Mouse (Mus musculus): ENCODE results near the gene BC004004. TPM values are rescaled to one million over a fixed set of nuclear protein-coding genes. Genes with fewer than 3 reads are reported as not detected.

Gene BC004004
- polyA plus RNA-seq (2014; fragmentation: Nextera tagmentation; extraction: Ambion mirVana) = 58.2 and 61.5 TPM in 2 replicates

DNA sequence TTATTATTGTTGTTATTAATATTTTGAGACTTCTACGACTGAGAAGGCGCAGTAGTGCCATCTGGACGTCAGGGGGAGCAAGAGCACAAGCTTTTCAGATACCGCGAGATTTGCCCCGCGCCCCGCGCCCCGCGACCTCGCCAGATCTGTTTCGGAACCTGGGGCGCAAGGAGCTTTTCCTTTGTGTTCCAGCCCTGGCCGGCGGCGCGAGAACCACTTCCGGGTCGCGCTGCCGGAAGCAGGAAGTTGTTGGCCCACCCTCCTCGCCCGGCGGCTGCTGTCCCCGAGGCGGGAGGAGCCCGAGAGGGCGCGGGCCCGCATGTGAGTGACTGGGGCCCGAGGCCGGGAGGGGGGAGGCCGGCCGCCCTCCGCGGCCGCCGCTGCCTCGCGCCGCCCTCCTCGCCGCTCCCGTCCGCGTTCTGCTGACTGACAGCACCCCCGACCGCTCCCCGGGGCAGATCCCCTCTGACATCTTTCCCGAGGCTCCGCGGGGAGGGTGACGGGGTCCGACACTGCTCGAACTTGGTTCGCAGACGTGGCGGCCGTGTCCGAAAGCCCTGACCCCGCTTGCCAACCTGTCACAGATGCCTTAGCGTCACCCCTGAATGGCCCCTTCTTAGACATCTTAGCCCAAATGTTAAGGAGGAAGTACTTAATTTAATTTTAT, at the start of gene BC004004:
Gene BC004004, plus strand, starts transcription at position 107 of the 667 bp plus-strand sequence.
- Histone ChIP-seq H3K27me3 (ENCODE audit: control insufficient read depth, insufficient read depth, low read length) (no peaks in the 10 kb centered on the region), H3K27ac (ENCODE audit: low read depth, low read length) (peak within 1 kb of the TSS; percentile 68; the same call in 1 of the 2 replicates), H3K4me2 (ENCODE audit: low read depth, low read length, severe bottlenecking) (peak within 1 kb of the TSS; percentile 72), H3K9me3 (ENCODE audit: control insufficient read depth, low read length) (no peaks in the 10 kb centered on the region), H3K9ac (ENCODE audit: low read length) (peak within 1 kb of the TSS; percentile 89), H3K36me3 (ENCODE audit: control insufficient read depth, insufficient read depth, low read length) (no peaks in the 10 kb centered on the region), H3K4me3 (ENCODE audit: low read depth, low read length) (peak within 1 kb of the TSS; percentile 71), H3K4me1 (replicated peaks; ENCODE audit: control insufficient read depth, insufficient read depth, low read length) (peaks cover 10% of the 10 kb centered on the region; the same call in 1 of the 2 replicates)
- under 1% methylated on average over 61 of the region's 63 CpGs for WGBS
- DNase-seq (ENCODE audit: low spot score) = peak; percentile 98
- ATAC-seq (replicated peaks; ENCODE audit: low FRiP score) = peak; percentile 91

DNA sequence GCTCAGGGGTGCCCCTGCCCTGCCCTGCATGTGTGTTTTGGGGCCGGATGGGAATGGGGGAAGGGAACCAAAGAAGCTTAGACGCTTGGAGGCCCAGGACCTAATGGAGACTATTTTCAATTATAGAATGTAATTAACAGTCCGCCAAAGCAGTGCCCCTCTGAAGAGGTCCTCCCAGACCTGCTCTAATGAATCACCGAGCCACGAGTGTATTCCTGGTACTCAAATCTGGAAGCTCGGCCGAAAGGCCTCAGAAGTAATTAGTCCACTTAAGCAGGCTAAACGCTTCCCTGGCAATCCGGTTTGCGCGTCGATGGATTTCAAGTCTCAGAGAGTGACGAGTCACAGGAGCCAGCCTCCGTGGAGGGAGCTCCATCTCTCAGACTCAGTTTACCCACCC, 48.0 kb upstream of the BC004004 start:
- no peaks in the 10 kb centered on the region for H3K9me3 ChIP-seq (ENCODE audit: control insufficient read depth, low read length)
- peaks cover 3% of the 10 kb centered on the region; the same call in 1 of the 2 replicates for H3K4me1 ChIP-seq (replicated peaks; ENCODE audit: control insufficient read depth, insufficient read depth, low read length)
- no peaks in the 10 kb centered on the region for H3K27me3 ChIP-seq (ENCODE audit: control insufficient read depth, insufficient read depth, low read length)
- no peak overlapping the region for H3K27ac ChIP-seq (ENCODE audit: low read depth, low read length)
- 31% methylated on average over 14 of the region's 14 CpGs for WGBS
- ATAC-seq (replicated peaks; ENCODE audit: low FRiP score) (no peak), DNase-seq (ENCODE audit: low spot score) (no peak)
- no peak overlapping the region for H3K4me3 ChIP-seq (ENCODE audit: low read depth, low read length)
- no peak overlapping the region for H3K9ac ChIP-seq (ENCODE audit: low read length)
- H3K4me2 ChIP-seq (ENCODE audit: low read depth, low read length, severe bottlenecking) = no peak overlapping the region
- H3K36me3 ChIP-seq (ENCODE audit: control insufficient read depth, insufficient read depth, low read length) = no peaks in the 10 kb centered on the region

DNA sequence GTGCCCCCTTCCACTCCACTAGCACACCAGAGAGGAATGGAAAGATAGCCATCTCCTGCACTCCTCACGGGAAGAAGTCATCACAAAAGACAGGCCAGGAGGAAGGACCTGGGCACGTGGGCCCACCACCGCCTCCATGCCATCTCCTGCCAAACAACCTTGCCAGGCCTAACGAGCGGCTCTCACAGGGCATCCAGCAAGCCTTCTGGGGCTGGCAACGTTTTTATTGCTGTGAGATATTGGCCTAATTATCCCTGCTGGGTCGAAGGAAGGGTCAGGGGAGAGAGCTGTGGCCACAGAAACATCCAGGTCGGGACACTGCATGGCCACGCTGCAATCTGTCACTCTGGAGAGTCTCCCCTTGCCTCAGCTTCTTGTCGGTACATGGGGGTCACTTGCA, 37.5 kb upstream of the BC004004 start:
- DNase-seq (ENCODE audit: low spot score) = no peak
- Histone ChIP-seq H3K36me3 (ENCODE audit: control insufficient read depth, insufficient read depth, low read length) (no peaks in the 10 kb centered on the region), H3K27ac (ENCODE audit: low read depth, low read length) (no peak overlapping the region), H3K9ac (ENCODE audit: low read length) (no peak overlapping the region), H3K4me2 (ENCODE audit: low read depth, low read length, severe bottlenecking) (no peak overlapping the region), H3K27me3 (ENCODE audit: control insufficient read depth, insufficient read depth, low read length) (no peaks in the 10 kb centered on the region; the same call in 1 of the 2 replicates), H3K9me3 (ENCODE audit: control insufficient read depth, low read length) (no peaks in the 10 kb centered on the region), H3K4me1 (replicated peaks; ENCODE audit: control insufficient read depth, insufficient read depth, low read length) (no peaks in the 10 kb centered on the region), H3K4me3 (ENCODE audit: low read depth, low read length) (no peak overlapping the region)
- no peak for ATAC-seq (replicated peaks; ENCODE audit: low FRiP score)
- 82% methylated on average over 10 of the region's 10 CpGs for WGBS

DNA sequence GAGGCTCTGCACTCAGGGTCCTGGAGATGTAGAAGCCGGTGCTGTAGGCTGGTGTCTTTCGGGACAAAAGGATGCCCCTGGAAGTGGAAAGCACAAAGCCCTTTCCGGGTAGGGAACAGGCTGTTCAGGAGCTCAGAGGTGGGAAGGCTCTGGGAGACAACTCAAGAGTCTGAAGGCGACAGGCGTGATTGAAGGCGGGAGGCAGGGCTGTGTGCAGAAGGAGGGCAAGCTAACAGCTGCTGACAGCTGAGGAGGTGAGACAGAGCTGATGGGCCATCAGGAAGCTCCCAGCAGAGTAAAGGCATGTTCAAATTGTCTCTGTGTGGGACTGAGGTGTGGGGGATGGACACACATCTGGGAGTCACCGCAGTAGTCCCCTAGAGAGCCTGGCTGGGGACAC, 32.5 kb upstream of the BC004004 start:
- Histone ChIP-seq H3K4me3 (ENCODE audit: low read depth, low read length) (no peak overlapping the region), H3K27me3 (ENCODE audit: control insufficient read depth, insufficient read depth, low read length) (peaks cover 14% of the 10 kb centered on the region), H3K9me3 (ENCODE audit: control insufficient read depth, low read length) (no peaks in the 10 kb centered on the region), H3K4me1 (replicated peaks; ENCODE audit: control insufficient read depth, insufficient read depth, low read length) (peaks cover 8% of the 10 kb centered on the region), H3K9ac (ENCODE audit: low read length) (no peak overlapping the region), H3K4me2 (ENCODE audit: low read depth, low read length, severe bottlenecking) (no peak overlapping the region), H3K27ac (ENCODE audit: low read depth, low read length) (no peak overlapping the region), H3K36me3 (ENCODE audit: control insufficient read depth, insufficient read depth, low read length) (no peaks in the 10 kb centered on the region)
- 81% methylated on average over 7 of the region's 7 CpGs for WGBS
- ATAC-seq (replicated peaks; ENCODE audit: low FRiP score) (no peak), DNase-seq (ENCODE audit: low spot score) (no peak)

DNA sequence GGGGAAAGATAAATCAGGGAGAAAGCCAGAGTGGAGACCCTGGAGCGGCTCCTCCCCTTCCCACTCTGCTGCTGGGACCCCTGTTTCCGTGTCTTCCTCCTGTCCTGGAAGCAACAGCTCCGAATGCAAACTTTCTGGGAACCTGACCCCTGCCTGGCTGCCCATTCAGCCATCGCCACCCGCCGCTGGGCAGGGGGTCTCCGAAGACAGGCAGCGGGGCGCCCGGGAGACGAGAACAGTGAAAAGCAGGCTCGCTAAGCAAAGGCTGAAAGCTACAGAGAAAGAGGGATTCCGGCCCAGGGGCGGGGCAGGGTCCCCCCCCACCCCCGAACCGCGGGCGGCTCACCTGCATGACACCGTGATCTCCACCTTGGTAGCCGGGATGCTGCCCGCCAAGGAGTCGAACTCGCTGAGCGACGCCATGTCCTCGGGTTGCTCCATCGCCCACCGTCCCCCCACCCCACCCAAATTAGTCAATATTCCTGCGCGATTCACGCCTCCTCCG, 31.3 kb upstream of the BC004004 start:
- H3K4me2 ChIP-seq (ENCODE audit: low read depth, low read length, severe bottlenecking) = peak overlapping the region; percentile 99
- H3K36me3 ChIP-seq (ENCODE audit: control insufficient read depth, insufficient read depth, low read length) = no peaks in the 10 kb centered on the region
- ATAC-seq (replicated peaks; ENCODE audit: low FRiP score) = 0 out of 2 replicates have a peak, but pooled peaks have one; percentile 27
- WGBS = under 1% methylated on average over 31 of the region's 32 CpGs
- H3K9ac ChIP-seq (ENCODE audit: low read length) = peak overlapping the region; percentile 63
- peak overlapping the region; percentile 62 for H3K4me3 ChIP-seq (ENCODE audit: low read depth, low read length)
- peaks cover 8% of the 10 kb centered on the region for H3K4me1 ChIP-seq (replicated peaks; ENCODE audit: control insufficient read depth, insufficient read depth, low read length)
- DNase-seq (ENCODE audit: low spot score) = no peak
- peaks cover 14% of the 10 kb centered on the region for H3K27me3 ChIP-seq (ENCODE audit: control insufficient read depth, insufficient read depth, low read length)
- H3K9me3 ChIP-seq (ENCODE audit: control insufficient read depth, low read length) = no peaks in the 10 kb centered on the region
- no peak overlapping the region for H3K27ac ChIP-seq (ENCODE audit: low read depth, low read length)

DNA sequence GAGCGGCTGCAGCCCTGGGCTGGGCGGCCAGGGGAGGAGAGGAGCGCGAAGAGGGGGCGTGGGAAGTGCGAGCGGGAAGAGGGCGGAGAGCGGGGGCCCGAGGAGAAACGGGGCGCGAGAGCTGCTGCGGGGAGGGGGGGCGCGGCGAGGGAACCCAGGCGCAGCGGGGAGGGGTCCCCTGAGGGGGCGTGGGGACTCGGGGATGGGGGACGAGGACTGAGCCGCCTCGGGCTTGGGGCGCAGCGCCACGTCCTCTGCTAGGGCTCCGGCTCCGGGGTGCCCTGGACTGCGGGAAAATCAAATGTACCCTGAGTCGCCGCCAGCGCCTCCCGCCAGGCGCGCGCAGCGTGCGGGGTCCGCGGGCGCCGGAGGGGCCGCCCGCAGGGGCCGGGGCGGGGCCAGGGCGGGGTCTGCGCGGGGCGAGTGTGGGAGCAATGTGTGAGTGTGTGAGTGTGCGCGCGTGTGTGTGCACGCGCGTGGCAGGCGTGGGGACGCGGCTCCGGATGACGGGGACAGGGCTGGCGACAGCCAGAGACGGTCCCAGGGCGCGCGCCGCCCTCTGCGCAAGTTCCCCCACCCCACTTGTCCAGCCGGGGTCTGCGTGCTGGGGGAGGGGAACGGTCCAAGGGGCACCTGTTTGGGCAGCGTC, 30.7 kb upstream of the BC004004 start, which contains the start of gene Cpne5:
Gene Cpne5, minus strand, starts transcription at position 396 of the 649 bp plus-strand sequence.
- peaks cover 14% of the 10 kb centered on the region for H3K27me3 ChIP-seq (ENCODE audit: control insufficient read depth, insufficient read depth, low read length)
- peak within 1 kb of the TSS; percentile 62 for H3K4me3 ChIP-seq (ENCODE audit: low read depth, low read length)
- no peaks in the 10 kb centered on the region for H3K9me3 ChIP-seq (ENCODE audit: control insufficient read depth, low read length)
- peak within 1 kb of the TSS; percentile 63 for H3K9ac ChIP-seq (ENCODE audit: low read length)
- peak within 1 kb of the TSS; percentile 99 for H3K4me2 ChIP-seq (ENCODE audit: low read depth, low read length, severe bottlenecking)
- H3K36me3 ChIP-seq (ENCODE audit: control insufficient read depth, insufficient read depth, low read length) = no peaks in the 10 kb centered on the region
- peaks cover 8% of the 10 kb centered on the region for H3K4me1 ChIP-seq (replicated peaks; ENCODE audit: control insufficient read depth, insufficient read depth, low read length)
- ATAC-seq (replicated peaks; ENCODE audit: low FRiP score) (peak; percentile 69), DNase-seq (ENCODE audit: low spot score) (no peak)
- no peak within 1 kb of the TSS for H3K27ac ChIP-seq (ENCODE audit: low read depth, low read length)
- under 1% methylated on average over 59 of the region's 73 CpGs for WGBS

DNA sequence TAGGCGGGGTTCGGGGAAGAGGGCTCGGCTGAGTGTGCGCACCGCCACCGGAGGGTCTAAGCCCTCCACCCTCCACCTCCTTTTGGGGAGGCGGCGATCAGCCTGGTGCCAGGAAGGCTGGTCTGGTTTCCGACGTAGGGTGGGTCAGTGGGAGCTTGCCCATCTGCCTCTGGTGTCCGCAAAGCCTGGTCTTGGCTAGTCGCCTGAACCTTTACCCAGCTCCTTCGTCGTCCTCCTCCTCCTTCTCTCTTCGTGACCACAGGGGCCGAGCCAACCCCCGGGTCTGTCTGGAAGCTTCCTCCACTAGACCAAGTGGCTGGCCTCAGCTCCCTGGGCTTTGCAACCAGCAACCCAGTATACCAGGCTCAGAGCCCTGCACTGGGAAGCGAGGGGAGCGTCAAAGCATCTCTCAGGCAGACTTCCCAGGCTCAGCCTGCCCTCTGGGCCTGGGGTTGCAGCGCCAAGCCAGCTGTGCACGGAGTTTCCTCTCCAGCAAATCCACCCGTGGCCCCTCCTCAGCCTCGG, 30.1 kb upstream of the BC004004 start:
- Histone ChIP-seq H3K27ac (ENCODE audit: low read depth, low read length) (no peak overlapping the region), H3K9ac (ENCODE audit: low read length) (peak overlapping the region; percentile 63), H3K9me3 (ENCODE audit: control insufficient read depth, low read length) (no peaks in the 10 kb centered on the region), H3K4me1 (replicated peaks; ENCODE audit: control insufficient read depth, insufficient read depth, low read length) (peaks cover 8% of the 10 kb centered on the region), H3K27me3 (ENCODE audit: control insufficient read depth, insufficient read depth, low read length) (peaks cover 14% of the 10 kb centered on the region), H3K4me2 (ENCODE audit: low read depth, low read length, severe bottlenecking) (peak overlapping the region; percentile 99), H3K36me3 (ENCODE audit: control insufficient read depth, insufficient read depth, low read length) (no peaks in the 10 kb centered on the region), H3K4me3 (ENCODE audit: low read depth, low read length) (peak overlapping the region; percentile 62)
- DNase-seq (ENCODE audit: low spot score) (no peak), ATAC-seq (replicated peaks; ENCODE audit: low FRiP score) (no peak)
- 3% methylated on average over 23 of the region's 23 CpGs for WGBS

DNA sequence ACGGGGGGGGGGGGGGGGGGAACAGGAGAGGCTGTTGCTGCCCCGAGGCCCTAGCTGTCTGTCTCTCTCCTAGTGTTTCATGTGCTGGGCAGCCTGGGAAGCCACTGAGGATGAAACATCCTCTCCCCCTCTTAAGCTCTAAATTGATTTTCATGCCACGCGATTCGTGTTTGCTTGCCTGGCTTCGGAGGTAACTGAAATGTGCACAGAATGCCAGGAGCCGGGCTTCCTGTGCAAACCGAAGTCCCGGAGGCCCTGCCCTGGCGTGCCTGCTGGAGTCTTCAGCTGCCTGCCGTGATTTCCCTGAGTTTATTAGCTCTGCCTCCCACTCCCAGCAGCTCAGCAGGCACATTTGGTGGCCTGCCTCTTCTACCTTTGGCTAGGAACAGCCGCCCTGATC, 23.7 kb upstream of the BC004004 start:
- no peaks in the 10 kb centered on the region for H3K9me3 ChIP-seq (ENCODE audit: control insufficient read depth, low read length)
- no peaks in the 10 kb centered on the region for H3K36me3 ChIP-seq (ENCODE audit: control insufficient read depth, insufficient read depth, low read length)
- peak overlapping the region; percentile 20; the same call in 1 of the 2 replicates for H3K9ac ChIP-seq (ENCODE audit: low read length)
- ATAC-seq (replicated peaks; ENCODE audit: low FRiP score) (no peak), DNase-seq (ENCODE audit: low spot score) (no peak)
- H3K27me3 ChIP-seq (ENCODE audit: control insufficient read depth, insufficient read depth, low read length) = no peaks in the 10 kb centered on the region
- H3K4me3 ChIP-seq (ENCODE audit: low read depth, low read length) = no peak overlapping the region
- no peak overlapping the region for H3K27ac ChIP-seq (ENCODE audit: low read depth, low read length)
- H3K4me2 ChIP-seq (ENCODE audit: low read depth, low read length, severe bottlenecking) = no peak overlapping the region
- WGBS = 35% methylated on average over 12 of the region's 12 CpGs
- peaks cover 9% of the 10 kb centered on the region for H3K4me1 ChIP-seq (replicated peaks; ENCODE audit: control insufficient read depth, insufficient read depth, low read length)
